ENCODE assay signal across 9 mouse cellular contexts in the genomic region with DNA sequence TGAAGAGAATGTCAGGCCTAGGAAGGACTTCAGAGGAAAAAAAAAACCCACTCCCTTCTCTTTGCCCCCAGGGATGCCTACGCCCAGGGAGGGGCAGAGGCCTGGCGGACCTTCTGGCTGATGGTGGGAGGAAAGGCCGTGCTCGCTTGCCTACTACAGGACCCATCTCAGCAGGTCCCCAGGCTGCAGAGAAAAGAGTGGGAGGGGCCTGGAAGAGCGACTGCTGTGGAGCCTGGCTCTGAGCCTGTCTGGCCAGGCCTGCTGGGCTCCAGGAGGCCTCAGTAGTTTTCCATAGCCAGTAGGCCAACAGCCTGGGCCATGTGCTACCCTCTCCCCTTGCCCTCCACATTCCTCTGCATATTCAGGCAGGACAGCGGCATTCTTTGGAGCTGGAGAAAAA. TPM values are rescaled to one million over a fixed set of nuclear protein-coding genes. Genes with fewer than 3 reads are reported as not detected.
DNase-seq lines count a peak whose midpoint lies in the region; ATAC-seq and TF ChIP-seq lines count a peak whose summit lies in the region.
"Had no signal": no experiment of that assay in that cellular context is flagged by ENCODE, and none has a peak within 500 bp of the region (broad histone marks: within the 10 kb centered on the region; RNA-seq: fewer than 3 reads in every experiment).

No protein-coding gene starts in this region.

- TF ChIP-seq CTCF in lung, postnatal 0 days (IDR thresholded peaks at IDR 0.05), result no peak
- no peak for TF ChIP-seq CTCF in thymus, adult 2 months (IDR thresholded peaks at IDR 0.05; ENCODE audit: borderline replicate concordance, control insufficient read depth, extremely low read depth, insufficient read depth, low read length, poor library complexity)

- no peaks in the 10 kb centered on the region for H3K36me3 ChIP-seq in lung, postnatal 0 days (ENCODE audit: insufficient read depth, low read length)
- no peaks in the 10 kb centered on the region for H3K36me3 ChIP-seq in forebrain, embryonic 13.5 days (ENCODE audit: poor library complexity, severe bottlenecking)
- no peaks in the 10 kb centered on the region for H3K36me3 ChIP-seq in thymus, adult 2 months (ENCODE audit: control insufficient read depth, insufficient read depth, low read length)
- H3K36me3 ChIP-seq: embryonic facial prominence, embryonic 15.5 days had no signal

- WGBS in lung, postnatal 0 days, result 54% methylated on average over 6 of the region's 6 CpGs
- WGBS in forebrain, embryonic 13.5 days, result 15% methylated on average over 6 of the region's 6 CpGs
- WGBS in thymus, adult 2 months, result 91% methylated on average over 6 of the region's 6 CpGs

- no peak overlapping the region for H3K4me2 ChIP-seq in lung, postnatal 0 days (replicated peaks; ENCODE audit: low read depth, low read length)
- H3K4me2 ChIP-seq in forebrain, embryonic 13.5 days, result no peak overlapping the region
- H3K4me2 ChIP-seq: embryonic facial prominence, embryonic 15.5 days had no signal

- no peak overlapping the region for H3K27ac ChIP-seq in lung, postnatal 0 days (ENCODE audit: low read length)
- H3K27ac ChIP-seq in forebrain, embryonic 13.5 days, result no peak overlapping the region
- H3K27ac ChIP-seq in thymus, adult 2 months (ENCODE audit: control insufficient read depth, insufficient read depth, low read length), result no peak overlapping the region
- H3K27ac ChIP-seq: embryonic facial prominence, embryonic 15.5 days had no signal

- no peaks in the 10 kb centered on the region for H3K27me3 ChIP-seq in lung, postnatal 0 days (replicated peaks; ENCODE audit: insufficient read depth, low read length)
- no peaks in the 10 kb centered on the region for H3K27me3 ChIP-seq in forebrain, embryonic 13.5 days
- no peaks in the 10 kb centered on the region for H3K27me3 ChIP-seq in thymus, adult 2 months (ENCODE audit: control insufficient read depth, insufficient read depth, low read length)
- H3K27me3 ChIP-seq: embryonic facial prominence, embryonic 15.5 days had no signal

- H3K9me3 ChIP-seq in lung, postnatal 0 days (ENCODE audit: low read length), result no peaks in the 10 kb centered on the region
- no peaks in the 10 kb centered on the region for H3K9me3 ChIP-seq in forebrain, embryonic 13.5 days (replicated peaks)
- H3K9me3 ChIP-seq: embryonic facial prominence, embryonic 15.5 days had no signal

- no peak for ATAC-seq in cerebellum, adult (ENCODE audit: insufficient number of reproducible peaks, low FRiP score, low TSS enrichment)
- peak; percentile 35; the same call in 1 of the 2 replicates for ATAC-seq in lung, postnatal 0 days
- ATAC-seq in forebrain, embryonic 13.5 days, result 0 out of 2 replicates have a peak, but pooled peaks have one; percentile 20

- no peak for TF ChIP-seq POLR2A in thymus, adult 2 months (IDR thresholded peaks at IDR 0.05; ENCODE audit: control insufficient read depth, extremely low read depth, insufficient read depth, low read length, poor library complexity)

- no peak overlapping the region for H3K4me3 ChIP-seq in lung, postnatal 0 days (ENCODE audit: low read depth, low read length)
- no peak overlapping the region for H3K4me3 ChIP-seq in forebrain, embryonic 13.5 days
- no peak overlapping the region for H3K4me3 ChIP-seq in thymus, adult 2 months (ENCODE audit: control insufficient read depth, insufficient read depth, low read length)
- H3K4me3 ChIP-seq: embryonic facial prominence, embryonic 15.5 days had no signal

- DNase-seq in cerebellum, adult 11 months, result peak; percentile 41
- no peak for DNase-seq in lung, postnatal 0 days (ENCODE audit: low spot score)
- DNase-seq in lung, postnatal 4 days, result no peak
- DNase-seq in kidney, postnatal 10 days, result peak; percentile 56
- no peak for DNase-seq in thymus, adult 2 months
- no peak for DNase-seq in spleen, postnatal 4 days (ENCODE audit: low spot score in 2 of 2)

- H3K9ac ChIP-seq in lung, postnatal 0 days (replicated peaks; ENCODE audit: low read depth), result no peak overlapping the region
- H3K9ac ChIP-seq in forebrain, embryonic 13.5 days, result no peak overlapping the region
- H3K9ac ChIP-seq: embryonic facial prominence, embryonic 15.5 days had no signal

- H3K4me1 ChIP-seq in lung, postnatal 0 days (ENCODE audit: insufficient read depth, low read depth, low read length), result no peaks in the 10 kb centered on the region
- peaks cover 20% of the 10 kb centered on the region for H3K4me1 ChIP-seq in forebrain, embryonic 13.5 days
- H3K4me1 ChIP-seq in thymus, adult 2 months (replicated peaks; ENCODE audit: control insufficient read depth, insufficient read depth, low read length), result no peaks in the 10 kb centered on the region

- TF ChIP-seq EP300 in lung, postnatal 0 days (IDR thresholded peaks at IDR 0.05), result no peak

RNA-seq across cellular contexts. Expression of a gene that starts 47.1 kb away (rescaled TPM):
- polyA plus RNA-seq in lung, postnatal 0 days (2015; fragmentation: Nextera tagmentation; extraction: Ambion mirVana), result 0.99 TPM in 1 of 2 replicates, not detected in the other
- polyA plus RNA-seq in forebrain, embryonic 13.5 days (2015; fragmentation: Nextera tagmentation; extraction: Ambion mirVana), result not detected in 2 replicates
- polyA plus RNA-seq in thymus, adult 2 months (2012; rRNA removed), result 0.10 and 0.18 TPM in 2 replicates

Comparison
In these comparisons a context has a peak if more than half of its experiments do, and no peak if none do; other contexts are left out.
1. DNase-seq: peak in cerebellum, adult 11 months (single experiment) and kidney, postnatal 10 days (single experiment); none in lung, postnatal 0 days (single experiment), lung, postnatal 4 days (0 of 2), thymus, adult 2 months (single experiment) and spleen, postnatal 4 days (0 of 2).